Mouse (Mus musculus): ENCODE results near the gene Stac3. TPM values are rescaled to one million over a fixed set of nuclear protein-coding genes. Genes with fewer than 3 reads are reported as not detected.
A peak's percentile ranks its signal among the peaks of the same experiment; 100 is the strongest.

Stac3 gene
- polyA plus RNA-seq, 1 experiment from 2014 or later = 0.76 TPM

DNA sequence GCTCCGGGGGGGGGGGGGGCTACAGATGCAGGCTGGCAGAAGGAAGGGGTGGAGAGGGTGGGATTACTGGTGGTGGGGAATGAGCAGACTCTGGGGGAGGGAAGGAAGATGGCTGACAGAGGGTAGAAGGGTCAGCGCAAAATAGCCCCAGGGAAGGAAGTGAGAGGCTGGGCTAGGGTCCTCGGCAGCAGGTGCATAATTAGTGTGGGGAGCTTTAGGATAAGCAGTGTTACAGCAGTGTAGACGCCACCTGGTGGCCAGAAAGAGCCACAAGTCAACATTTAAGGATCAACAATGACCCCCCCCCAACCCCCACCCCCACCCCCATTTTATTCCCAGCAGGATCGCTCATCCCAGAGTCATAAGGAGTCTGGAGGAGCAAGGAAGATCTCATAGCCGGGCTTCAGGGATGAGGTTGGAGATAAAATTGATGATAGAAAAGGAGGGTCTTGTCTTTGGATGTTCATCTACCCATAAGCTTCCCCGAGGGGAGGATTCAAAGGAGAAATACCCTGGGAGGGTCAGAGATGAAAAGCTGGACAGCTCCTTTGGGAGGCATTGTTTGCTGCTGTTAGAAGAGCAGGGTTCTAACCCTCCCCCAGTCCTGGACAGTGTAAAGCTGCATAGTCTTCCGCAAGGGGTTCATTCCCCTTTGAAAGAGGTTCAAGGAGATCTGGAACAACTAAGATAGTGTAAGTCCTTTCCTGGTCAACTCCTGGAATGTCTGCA is 35.3 kb downstream of the Stac3 start:
- H3K27ac ChIP-seq = no peak overlapping the region
- peaks cover 40% of the 10 kb centered on the region for H3K36me3 ChIP-seq
- peak; percentile 65 for DNase-seq (ENCODE audit: low spot score)
- peaks cover 43% of the 10 kb centered on the region for H3K4me1 ChIP-seq
- H3K4me3 ChIP-seq = no peak overlapping the region; the same call in 1 of the 2 replicates
- 14% methylated on average over 8 of the region's 8 CpGs for WGBS
- peaks cover 54% of the 10 kb centered on the region for H3K27me3 ChIP-seq (ENCODE audit: low read depth, poor library complexity, severe bottlenecking)
- H3K9me3 ChIP-seq (replicated peaks) = no peaks in the 10 kb centered on the region

DNA sequence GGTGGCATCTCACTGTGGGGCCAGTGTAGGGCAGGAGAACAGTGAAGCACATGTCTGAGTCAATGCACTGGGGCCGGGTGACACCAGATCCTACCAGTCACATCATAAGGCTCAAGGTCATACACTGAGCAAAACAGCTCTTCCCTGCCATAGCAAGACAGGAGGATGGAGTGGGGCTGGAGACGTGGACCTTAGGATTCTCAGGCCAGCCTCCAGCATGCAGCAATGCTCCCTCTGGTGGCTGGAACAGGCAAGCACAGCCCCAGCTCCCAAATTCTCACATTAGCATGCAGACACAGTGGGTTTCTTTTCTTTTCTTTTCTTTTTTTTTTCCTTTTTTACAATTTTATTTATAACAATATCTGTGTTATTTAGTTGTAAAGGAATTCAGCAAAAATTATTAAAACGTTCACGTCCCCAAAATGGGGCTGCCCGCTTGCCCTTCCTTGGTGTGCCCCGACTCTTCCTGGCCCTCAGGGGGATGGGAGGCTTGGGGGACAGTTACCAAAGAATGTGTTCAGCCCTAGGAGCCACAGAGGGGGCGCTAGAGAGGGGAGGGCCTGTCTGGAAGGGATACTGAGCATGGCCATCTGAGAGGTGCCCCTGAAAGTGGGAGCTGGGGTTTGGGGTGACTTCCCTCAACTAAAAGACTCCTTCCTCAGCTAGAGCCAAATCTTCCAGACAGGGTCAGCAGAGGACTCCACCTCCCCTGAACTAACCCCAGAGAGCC is 36.5 kb downstream of the Stac3 start:
- Histone ChIP-seq H3K27ac (no peak overlapping the region), H3K4me3 (no peak overlapping the region), H3K9me3 (replicated peaks) (no peaks in the 10 kb centered on the region), H3K27me3 (ENCODE audit: low read depth, poor library complexity, severe bottlenecking) (peaks cover 41% of the 10 kb centered on the region), H3K4me1 (peaks cover 31% of the 10 kb centered on the region), H3K36me3 (peaks cover 53% of the 10 kb centered on the region)
- DNase-seq (ENCODE audit: low spot score) = peak; percentile 85
- WGBS = 24% methylated on average over 7 of the region's 7 CpGs

DNA sequence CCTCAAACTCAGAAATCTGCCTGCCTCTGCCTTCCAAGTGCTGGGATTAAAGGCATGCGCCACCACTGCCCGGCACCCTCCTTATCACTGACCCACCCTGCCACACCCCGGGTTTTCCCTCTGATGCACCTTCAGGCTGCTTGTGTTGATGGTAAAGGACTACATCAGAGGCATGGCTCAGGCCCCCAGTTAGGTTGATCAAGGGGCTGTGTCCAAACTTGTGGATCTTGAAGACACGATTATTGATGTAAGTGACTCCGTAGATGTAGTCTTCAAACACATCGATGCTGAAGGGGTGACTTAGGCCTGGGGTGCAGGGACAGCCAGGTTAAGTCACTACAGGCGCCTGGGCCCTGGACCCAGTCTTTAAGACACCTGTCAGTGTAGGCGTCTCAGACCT is 40.0 kb downstream of the Stac3 start:
- no peak overlapping the region for H3K4me3 ChIP-seq
- peaks cover 84% of the 10 kb centered on the region for H3K36me3 ChIP-seq
- peaks cover 6% of the 10 kb centered on the region for H3K27me3 ChIP-seq (ENCODE audit: low read depth, poor library complexity, severe bottlenecking)
- peaks cover 6% of the 10 kb centered on the region for H3K4me1 ChIP-seq
- DNase-seq (ENCODE audit: low spot score) = no peak
- 97% methylated on average over 8 of the region's 8 CpGs for WGBS
- no peak overlapping the region for H3K27ac ChIP-seq
- no peaks in the 10 kb centered on the region for H3K9me3 ChIP-seq (replicated peaks)

DNA sequence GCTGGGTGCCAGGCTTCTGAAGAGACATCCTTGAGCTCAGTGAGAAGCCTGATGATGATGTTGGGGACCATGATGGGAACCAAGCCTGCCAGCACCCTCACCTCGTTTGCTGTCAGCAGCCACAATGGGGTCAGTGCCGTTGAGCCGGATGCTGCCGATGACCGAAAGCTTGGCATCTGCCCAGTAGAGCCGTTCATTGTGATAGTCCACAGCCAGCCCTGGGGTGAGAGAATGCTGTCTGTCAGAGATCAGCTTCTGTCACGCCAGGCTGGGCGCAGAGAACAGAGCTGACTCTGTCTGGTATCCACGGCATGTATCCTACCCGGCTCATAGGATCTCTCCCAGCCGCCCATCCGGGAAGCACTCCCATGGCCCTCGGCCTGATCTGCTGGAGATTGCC is 40.6 kb downstream of the Stac3 start:
- no peak for DNase-seq (ENCODE audit: low spot score)
- H3K4me1 ChIP-seq = peaks cover under 1% of the 10 kb centered on the region; the same call in 1 of the 2 replicates
- peaks cover 90% of the 10 kb centered on the region for H3K36me3 ChIP-seq
- 90% methylated on average over 13 of the region's 13 CpGs for WGBS
- H3K4me3 ChIP-seq = no peak overlapping the region
- no peak overlapping the region for H3K27ac ChIP-seq
- H3K27me3 ChIP-seq (ENCODE audit: low read depth, poor library complexity, severe bottlenecking) = peaks cover under 1% of the 10 kb centered on the region
- no peaks in the 10 kb centered on the region for H3K9me3 ChIP-seq (replicated peaks)

DNA sequence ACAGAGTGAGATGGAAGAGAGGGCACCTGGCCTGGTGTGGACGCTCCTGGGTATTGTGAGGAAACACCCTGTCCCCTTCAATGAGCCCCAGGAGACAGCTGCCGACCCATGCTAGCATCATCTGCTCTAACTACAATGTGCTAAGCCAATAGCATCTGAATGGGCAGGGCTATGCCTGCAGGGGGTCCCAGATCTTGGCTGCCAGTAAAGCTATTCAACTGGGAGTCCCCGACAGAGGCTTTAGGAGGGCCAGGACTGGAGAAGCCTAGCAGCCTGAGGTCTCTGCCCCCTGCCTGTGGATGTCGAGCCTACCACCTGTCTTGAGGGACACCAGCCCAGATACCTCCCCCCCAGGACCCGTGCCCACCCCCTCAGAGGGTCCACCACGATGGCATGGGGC is 41.2 kb downstream of the Stac3 start:
- WGBS = 59% methylated on average over 6 of the region's 6 CpGs
- no peak for DNase-seq (ENCODE audit: low spot score)
- no peaks in the 10 kb centered on the region for H3K27me3 ChIP-seq (ENCODE audit: low read depth, poor library complexity, severe bottlenecking)
- H3K4me3 ChIP-seq = no peak overlapping the region
- peaks cover 96% of the 10 kb centered on the region for H3K36me3 ChIP-seq
- H3K9me3 ChIP-seq (replicated peaks) = no peaks in the 10 kb centered on the region
- no peaks in the 10 kb centered on the region; the same call in 1 of the 2 replicates for H3K4me1 ChIP-seq
- no peak overlapping the region for H3K27ac ChIP-seq

DNA sequence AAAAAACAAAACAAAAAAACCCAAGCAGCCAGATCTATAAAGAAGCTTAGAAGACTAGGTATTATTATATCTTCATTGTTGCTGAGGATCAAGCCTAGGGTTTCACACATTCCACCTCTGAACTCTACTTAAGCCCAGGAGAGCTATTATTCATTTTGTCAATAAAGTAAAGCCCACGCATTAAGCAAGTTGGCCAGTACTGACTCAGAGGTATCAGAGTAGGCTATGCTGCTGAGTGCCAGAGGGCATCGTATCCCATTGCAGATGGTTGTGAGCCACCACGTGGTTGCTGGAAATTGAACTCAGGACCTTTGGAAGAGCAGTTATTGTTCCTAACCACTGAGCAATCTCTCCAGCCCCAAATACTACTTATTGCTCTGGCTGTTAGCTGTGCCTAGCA is 42.4 kb downstream of the Stac3 start:
- Histone ChIP-seq H3K36me3 (peaks cover 100% of the 10 kb centered on the region), H3K4me1 (no peaks in the 10 kb centered on the region; the same call in 1 of the 2 replicates), H3K27me3 (ENCODE audit: low read depth, poor library complexity, severe bottlenecking) (no peaks in the 10 kb centered on the region), H3K4me3 (no peak overlapping the region), H3K9me3 (replicated peaks) (no peaks in the 10 kb centered on the region), H3K27ac (no peak overlapping the region)
- 82% methylated on average over 3 of the region's 3 CpGs for WGBS
- no peak for DNase-seq (ENCODE audit: low spot score)

DNA sequence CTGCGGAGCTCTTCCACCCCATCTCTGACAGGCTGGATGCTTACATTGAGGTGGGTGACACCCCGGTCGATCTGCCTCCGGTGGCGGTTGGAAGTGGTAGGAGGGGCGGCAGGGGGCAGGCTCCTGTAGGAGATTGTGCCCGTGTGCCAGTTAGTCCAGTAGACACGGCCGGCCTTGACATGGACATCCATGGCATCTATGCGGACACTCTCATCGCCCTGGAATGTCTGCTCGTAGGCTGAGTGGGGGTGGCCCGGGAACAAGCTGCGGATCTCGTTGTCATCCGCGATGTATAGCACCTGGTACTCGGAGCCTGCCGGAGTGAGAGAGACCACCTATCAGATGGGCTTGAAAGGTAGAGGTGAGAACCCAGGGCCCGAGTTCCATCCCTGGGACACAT is 42.9 kb downstream of the Stac3 start:
- Histone ChIP-seq H3K36me3 (peaks cover 100% of the 10 kb centered on the region), H3K4me3 (no peak overlapping the region), H3K4me1 (no peaks in the 10 kb centered on the region; the same call in 1 of the 2 replicates), H3K27ac (no peak overlapping the region), H3K27me3 (ENCODE audit: low read depth, poor library complexity, severe bottlenecking) (no peaks in the 10 kb centered on the region), H3K9me3 (replicated peaks) (no peaks in the 10 kb centered on the region)
- 93% methylated on average over 20 of the region's 20 CpGs for WGBS
- no peak for DNase-seq (ENCODE audit: low spot score)

DNA sequence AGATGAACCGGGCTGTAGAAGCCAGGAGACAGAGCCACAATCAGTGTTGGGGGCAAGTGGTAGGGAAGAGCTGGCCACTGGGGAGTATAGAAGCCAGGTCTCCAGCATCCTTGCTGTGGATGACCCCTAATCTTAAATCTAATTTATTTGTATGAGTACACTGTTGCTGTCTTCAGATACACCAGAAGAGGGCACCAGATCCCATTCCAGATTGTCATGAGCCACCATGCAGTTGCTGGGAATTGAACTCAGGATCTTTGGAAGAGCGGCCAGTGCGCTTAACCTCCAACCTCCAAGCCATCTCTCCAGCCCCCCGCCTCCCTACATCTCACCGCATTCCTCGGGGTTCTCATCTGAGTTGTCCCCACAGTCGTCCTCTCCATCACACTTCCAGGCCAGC is 45.0 kb downstream of the Stac3 start:
- H3K4me1 ChIP-seq = no peaks in the 10 kb centered on the region
- no peak overlapping the region for H3K27ac ChIP-seq
- H3K36me3 ChIP-seq = peaks cover 100% of the 10 kb centered on the region
- DNase-seq (ENCODE audit: low spot score) = no peak
- no peak overlapping the region for H3K4me3 ChIP-seq
- 91% methylated on average over 7 of the region's 7 CpGs for WGBS
- H3K9me3 ChIP-seq (replicated peaks) = no peaks in the 10 kb centered on the region
- no peaks in the 10 kb centered on the region for H3K27me3 ChIP-seq (ENCODE audit: low read depth, poor library complexity, severe bottlenecking)

DNA sequence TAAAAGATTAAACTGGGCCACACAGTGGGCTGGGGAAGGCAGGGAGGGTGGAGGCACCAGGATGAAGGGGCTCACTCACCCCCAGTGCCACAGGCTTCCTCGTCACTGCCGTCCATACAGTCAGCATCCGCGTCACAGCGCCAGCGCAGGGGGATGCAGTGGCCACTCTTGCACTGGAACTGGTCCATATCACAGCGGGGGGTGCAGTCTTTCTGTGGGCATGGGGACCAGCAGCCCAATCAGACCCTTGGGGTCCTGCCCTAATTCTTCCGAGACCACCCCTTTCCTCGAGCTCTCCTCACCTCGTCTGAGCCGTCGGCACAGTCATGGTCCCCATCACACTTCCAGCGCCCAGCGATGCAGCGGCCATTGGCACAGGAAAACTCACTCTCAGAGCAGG is 46.8 kb downstream of the Stac3 start:
- Histone ChIP-seq H3K4me1 (no peaks in the 10 kb centered on the region), H3K27me3 (ENCODE audit: low read depth, poor library complexity, severe bottlenecking) (no peaks in the 10 kb centered on the region), H3K27ac (no peak overlapping the region), H3K9me3 (replicated peaks) (no peaks in the 10 kb centered on the region), H3K4me3 (no peak overlapping the region), H3K36me3 (peaks cover 100% of the 10 kb centered on the region)
- WGBS = 97% methylated on average over 15 of the region's 15 CpGs
- DNase-seq (ENCODE audit: low spot score) = no peak

DNA sequence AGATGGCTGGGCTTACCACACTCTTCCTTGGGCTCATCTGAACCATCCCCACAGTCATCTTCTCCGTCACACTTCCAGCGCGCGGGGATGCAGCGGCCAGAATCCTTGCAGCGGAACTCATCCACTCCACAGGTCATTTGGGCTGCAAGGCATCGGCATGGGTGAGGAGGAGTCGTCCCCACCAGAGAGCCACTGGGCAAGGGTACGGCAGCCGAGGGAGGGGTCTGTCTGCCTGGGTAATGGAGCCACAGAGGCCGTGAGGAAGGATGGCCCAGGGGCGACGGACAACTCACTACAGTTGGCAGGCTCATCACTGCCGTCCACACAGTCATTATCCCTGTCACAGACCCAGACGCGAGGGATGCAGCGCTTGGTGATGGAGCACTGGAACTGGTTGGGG is 48.4 kb downstream of the Stac3 start:
- no peaks in the 10 kb centered on the region for H3K27me3 ChIP-seq (ENCODE audit: low read depth, poor library complexity, severe bottlenecking)
- H3K9me3 ChIP-seq (replicated peaks) = no peaks in the 10 kb centered on the region
- H3K4me3 ChIP-seq = no peak overlapping the region
- H3K4me1 ChIP-seq = no peaks in the 10 kb centered on the region
- DNase-seq (ENCODE audit: low spot score) = no peak
- 90% methylated on average over 17 of the region's 17 CpGs for WGBS
- no peak overlapping the region for H3K27ac ChIP-seq
- peaks cover 100% of the 10 kb centered on the region for H3K36me3 ChIP-seq

DNA sequence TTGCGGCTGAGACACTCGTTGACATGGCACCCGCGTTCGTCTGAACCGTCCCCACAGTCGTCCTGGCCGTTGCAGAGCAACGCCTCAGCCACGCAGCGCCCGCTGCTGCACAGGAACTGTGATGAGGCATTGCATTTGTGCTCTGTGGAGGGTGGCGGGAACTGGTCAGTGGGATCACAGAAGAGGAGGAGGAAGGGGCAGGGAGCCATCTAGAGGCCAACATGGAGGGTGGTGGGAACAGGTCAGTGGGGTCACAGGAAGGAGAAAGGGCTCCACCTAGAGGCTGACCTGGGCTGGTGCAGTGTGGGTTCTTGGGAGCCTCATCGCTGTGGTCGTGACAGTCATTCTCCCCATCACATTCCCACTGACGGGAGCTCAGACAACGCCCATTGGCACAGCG is 54.2 kb downstream of the Stac3 start:
- H3K4me3 ChIP-seq = no peak overlapping the region
- peak; percentile 67 for DNase-seq (ENCODE audit: low spot score)
- H3K4me1 ChIP-seq = no peaks in the 10 kb centered on the region
- no peaks in the 10 kb centered on the region for H3K9me3 ChIP-seq (replicated peaks)
- H3K27ac ChIP-seq = no peak overlapping the region
- WGBS = 74% methylated on average over 18 of the region's 18 CpGs
- no peaks in the 10 kb centered on the region for H3K27me3 ChIP-seq (ENCODE audit: low read depth, poor library complexity, severe bottlenecking)
- peaks cover 100% of the 10 kb centered on the region for H3K36me3 ChIP-seq

DNA sequence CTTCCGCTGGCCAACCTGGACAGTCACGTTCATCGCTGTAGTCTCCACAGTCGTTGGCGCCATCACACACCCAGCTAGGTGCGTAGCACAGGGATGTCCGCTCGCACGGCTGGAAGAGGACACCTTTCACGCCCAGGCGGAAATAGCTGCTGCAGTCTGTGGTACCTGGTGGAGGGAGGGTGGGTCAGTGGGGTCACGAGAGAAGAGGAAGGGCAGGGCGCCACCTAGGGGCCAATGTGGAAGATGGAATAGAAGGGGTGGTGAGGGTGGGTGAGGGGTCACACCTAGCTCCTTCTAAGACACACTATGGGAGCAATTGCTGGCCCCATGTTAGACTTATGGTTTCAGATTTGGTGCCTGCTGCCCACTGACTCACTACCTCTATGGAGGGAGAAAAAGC is 55.9 kb downstream of the Stac3 start:
- Histone ChIP-seq H3K27me3 (ENCODE audit: low read depth, poor library complexity, severe bottlenecking) (no peaks in the 10 kb centered on the region), H3K4me3 (no peak overlapping the region), H3K36me3 (peaks cover 100% of the 10 kb centered on the region), H3K9me3 (replicated peaks) (no peaks in the 10 kb centered on the region), H3K27ac (no peak overlapping the region), H3K4me1 (no peaks in the 10 kb centered on the region)
- DNase-seq (ENCODE audit: low spot score) = no peak
- WGBS = 88% methylated on average over 13 of the region's 13 CpGs
